Mouse (Mus musculus) ovary, postnatal 14 days (tissue): ENCODE data around the gene Aldh1a1.

Experiments
- DNase-seq: peaks from one replicate; pipeline ENCODE4 v3.0.0; 2022; ENCODE audit warnings: low spot score

Aldh1a1 gene

DNA sequence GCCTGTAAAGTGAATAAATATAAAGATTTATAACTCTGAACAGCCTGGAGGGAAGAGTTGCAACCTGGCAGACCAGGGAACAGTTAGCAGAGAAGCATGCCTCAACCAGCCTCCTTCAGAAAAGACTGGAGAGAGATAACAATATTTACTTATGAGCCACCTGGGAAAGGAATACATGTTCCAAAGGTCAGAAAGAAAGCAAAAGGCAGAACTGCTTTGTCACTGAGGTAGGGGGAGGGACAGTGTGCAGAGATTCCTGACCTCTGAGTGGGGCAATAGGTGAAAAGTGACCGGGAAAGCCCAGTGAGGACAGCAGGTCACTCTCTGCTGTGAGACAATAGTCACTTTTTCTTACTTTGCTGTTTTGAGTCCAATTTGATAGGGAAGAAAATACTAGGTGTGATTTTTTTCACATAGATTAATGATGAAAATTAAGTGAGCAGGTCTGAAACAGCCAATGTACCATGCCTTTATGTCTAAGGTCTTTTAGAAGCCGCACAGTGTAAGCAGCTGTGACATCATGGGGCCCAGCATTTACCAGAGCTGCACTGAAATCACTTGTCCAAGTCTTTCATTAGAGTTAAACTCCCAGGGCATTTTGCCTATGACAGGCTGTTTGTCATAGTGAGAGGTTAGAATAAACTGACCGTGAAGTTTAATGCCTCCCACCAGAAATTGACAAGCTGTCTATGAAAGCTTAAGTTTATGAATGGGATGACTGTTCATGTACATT lies 161.8 kb downstream of the Aldh1a1 start:
- no peak for DNase-seq

GRCm38 (mm10) chr19:20677697-20678355 lies 185.3 kb downstream of the Aldh1a1 start:
- DNase-seq: no peak
